Mouse (Mus musculus) small intestine, adult 10 weeks (tissue): ENCODE data around the gene Olfr978. TPM values are rescaled to one million over a fixed set of nuclear protein-coding genes. Genes with fewer than 3 reads are reported as not detected.

ENCODE experiments used
- polyA plus RNA-seq: library from polyadenylated mRNA; stranded (reverse); fragments of 350-450 nt; fragmentation: Illumina TruSeq; extraction: RNeasy Lipid Tissue Mini Kit (QIAGEN cat#74804); gene quantifications from one replicate; pipeline ENCODE4 v1.2.3, GENCODE M21; 2014; ENCODE audit warnings: low replicate concordance

Olfr978 gene
- not detected for polyA plus RNA-seq

GRCm38 (mm10) chr9:39991813-39992212 is at the start of gene Olfr978:
Gene Olfr978, plus strand, starts transcription at chr9:39992113.

GRCm38 (mm10) chr9:39951946-39952345 is 40.0 kb upstream of the Olfr978 start, which contains the start of gene Olfr975:
Gene Olfr975, minus strand, starts transcription at chr9:39952046.

GRCm38 (mm10) chr9:39961033-39961432 is 30.9 kb upstream of the Olfr978 start, which contains the start of gene Olfr976:
Gene Olfr976, minus strand, starts transcription at chr9:39961133.

GRCm38 (mm10) chr9:40003365-40003764 is 11.5 kb downstream of the Olfr978 start, which contains the start of gene Olfr979:
Gene Olfr979, minus strand, starts transcription at chr9:40003465.

GRCm38 (mm10) chr9:40009482-40009881 is 17.6 kb downstream of the Olfr978 start, which contains the start of gene Olfr980:
Gene Olfr980, minus strand, starts transcription at chr9:40009582.

GRCm38 (mm10) chr9:40021164-40021563 is 29.3 kb downstream of the Olfr978 start, which contains the start of gene Olfr981:
Gene Olfr981, plus strand, starts transcription at chr9:40021464.

Other genes with a start within 250 kb of the Olfr978 start
- not detected for gene Olfr967, start 245.9 kb upstream of the Olfr978 start, polyA plus RNA-seq
- not detected for gene Olfr968, start 208.9 kb upstream of the Olfr978 start, polyA plus RNA-seq
- not detected for gene Olfr969, start 201.2 kb upstream of the Olfr978 start, polyA plus RNA-seq
- not detected for gene Olfr970, start 183.3 kb upstream of the Olfr978 start, polyA plus RNA-seq
- gene Olfr971, start 155.2 kb upstream of the Olfr978 start, polyA plus RNA-seq = not detected
- not detected for gene Olfr972, start 125.7 kb upstream of the Olfr978 start, polyA plus RNA-seq
- gene Olfr229, start 84.8 kb upstream of the Olfr978 start, polyA plus RNA-seq = not detected
- not detected for gene Olfr974, start 54.6 kb upstream of the Olfr978 start, polyA plus RNA-seq
- gene Olfr975, start 40.1 kb upstream of the Olfr978 start, polyA plus RNA-seq = not detected
- gene Olfr976, start 31.0 kb upstream of the Olfr978 start, polyA plus RNA-seq = not detected
- not detected for gene Olfr979, start 11.4 kb downstream of the Olfr978 start, polyA plus RNA-seq
- gene Olfr980, start 17.5 kb downstream of the Olfr978 start, polyA plus RNA-seq = not detected
- gene Olfr981, start 29.4 kb downstream of the Olfr978 start, polyA plus RNA-seq = not detected
- gene Olfr982, start 81.7 kb downstream of the Olfr978 start, polyA plus RNA-seq = not detected
- gene Olfr983, start 101.5 kb downstream of the Olfr978 start, polyA plus RNA-seq = not detected
- not detected for gene Olfr984, start 122.1 kb downstream of the Olfr978 start, polyA plus RNA-seq
- gene Olfr985, start 138.1 kb downstream of the Olfr978 start, polyA plus RNA-seq = not detected
- gene Tmem225, start 156.0 kb downstream of the Olfr978 start, polyA plus RNA-seq = not detected
- gene Olfr986, start 188.8 kb downstream of the Olfr978 start, polyA plus RNA-seq = not detected
- 1.4 TPM for gene Zfp202, start 200.2 kb downstream of the Olfr978 start, polyA plus RNA-seq